Mouse (Mus musculus): Measurements from ENCODE around the gene Mmd2. TPM values are rescaled to one million over a fixed set of nuclear protein-coding genes. Genes with fewer than 3 reads are reported as not detected.

Mmd2 gene
- polyA plus RNA-seq, 1 experiment from 2014 or later = 0.55 TPM

DNA sequence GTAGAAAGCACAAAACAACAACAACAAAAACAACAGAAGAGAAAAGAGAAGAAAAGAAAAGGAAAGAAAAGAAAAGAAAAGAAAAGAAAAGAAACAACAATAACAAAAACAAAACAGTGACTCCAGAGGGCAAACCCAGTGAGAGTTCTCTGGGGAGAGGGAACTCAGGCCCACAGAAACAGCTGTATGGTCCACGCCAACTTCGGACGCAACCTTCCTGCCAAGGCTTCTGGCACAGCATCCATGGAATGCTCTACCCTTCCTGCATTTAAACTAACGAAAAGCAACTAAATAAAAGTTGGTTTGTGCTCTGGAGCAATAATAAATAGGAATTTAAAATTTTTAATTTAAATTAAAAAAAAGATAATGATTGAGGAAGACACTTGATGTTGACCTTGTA, 51.9 kb downstream of the Mmd2 start:
- no peak overlapping the region for H3K4me3 ChIP-seq (ENCODE audit: low read length)
- no peak for ATAC-seq (ENCODE audit: low read depth)
- no peaks in the 10 kb centered on the region for H3K27me3 ChIP-seq (ENCODE audit: control insufficient read depth, insufficient read depth, low read depth, low read length)
- no peak overlapping the region for H3K4me2 ChIP-seq (ENCODE audit: low read depth, low read length)
- H3K36me3 ChIP-seq (ENCODE audit: control insufficient read depth, insufficient read depth, low read length) = no peaks in the 10 kb centered on the region
- H3K9me3 ChIP-seq (ENCODE audit: control insufficient read depth, low read length) = no peaks in the 10 kb centered on the region
- 87% methylated on average over 4 of the region's 4 CpGs for WGBS
- no peak overlapping the region for H3K27ac ChIP-seq (ENCODE audit: low read length)
- H3K4me1 ChIP-seq (replicated peaks; ENCODE audit: control insufficient read depth, insufficient read depth, low read length) = no peaks in the 10 kb centered on the region
- no peak overlapping the region for H3K9ac ChIP-seq (ENCODE audit: low read length)

DNA sequence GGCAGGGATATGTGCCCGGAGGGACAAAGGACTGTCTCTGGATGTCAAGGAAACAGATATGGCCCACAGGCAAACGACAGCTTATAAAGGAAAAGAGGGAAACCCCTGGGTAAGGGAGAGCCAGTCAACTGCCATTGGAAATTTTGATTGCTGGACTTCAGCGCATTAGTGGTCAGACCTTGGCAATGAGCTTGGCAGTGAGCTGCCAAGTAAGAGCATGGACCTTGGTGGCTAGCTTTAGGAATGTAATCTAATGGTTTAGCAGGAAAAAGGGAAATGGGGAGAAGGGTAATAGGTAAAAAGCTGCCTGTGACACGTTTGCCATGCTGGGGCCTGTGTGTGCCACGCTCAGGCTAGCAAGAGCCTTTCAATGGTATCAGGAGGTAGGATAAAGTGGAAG, 52.7 kb downstream of the Mmd2 start:
- 67% methylated on average over 5 of the region's 5 CpGs for WGBS
- H3K27me3 ChIP-seq (ENCODE audit: control insufficient read depth, insufficient read depth, low read depth, low read length) = no peaks in the 10 kb centered on the region
- H3K4me2 ChIP-seq (ENCODE audit: low read depth, low read length) = no peak overlapping the region
- no peaks in the 10 kb centered on the region for H3K36me3 ChIP-seq (ENCODE audit: control insufficient read depth, insufficient read depth, low read length)
- H3K4me3 ChIP-seq (ENCODE audit: low read length) = no peak overlapping the region
- H3K9me3 ChIP-seq (ENCODE audit: control insufficient read depth, low read length) = no peaks in the 10 kb centered on the region
- H3K4me1 ChIP-seq (replicated peaks; ENCODE audit: control insufficient read depth, insufficient read depth, low read length) = 0 out of 2 replicates have a peak, but pooled peaks cover 1% of the 10 kb centered on the region
- no peak overlapping the region for H3K9ac ChIP-seq (ENCODE audit: low read length)
- H3K27ac ChIP-seq (ENCODE audit: low read length) = no peak overlapping the region
- no peak for ATAC-seq (ENCODE audit: low read depth)

DNA sequence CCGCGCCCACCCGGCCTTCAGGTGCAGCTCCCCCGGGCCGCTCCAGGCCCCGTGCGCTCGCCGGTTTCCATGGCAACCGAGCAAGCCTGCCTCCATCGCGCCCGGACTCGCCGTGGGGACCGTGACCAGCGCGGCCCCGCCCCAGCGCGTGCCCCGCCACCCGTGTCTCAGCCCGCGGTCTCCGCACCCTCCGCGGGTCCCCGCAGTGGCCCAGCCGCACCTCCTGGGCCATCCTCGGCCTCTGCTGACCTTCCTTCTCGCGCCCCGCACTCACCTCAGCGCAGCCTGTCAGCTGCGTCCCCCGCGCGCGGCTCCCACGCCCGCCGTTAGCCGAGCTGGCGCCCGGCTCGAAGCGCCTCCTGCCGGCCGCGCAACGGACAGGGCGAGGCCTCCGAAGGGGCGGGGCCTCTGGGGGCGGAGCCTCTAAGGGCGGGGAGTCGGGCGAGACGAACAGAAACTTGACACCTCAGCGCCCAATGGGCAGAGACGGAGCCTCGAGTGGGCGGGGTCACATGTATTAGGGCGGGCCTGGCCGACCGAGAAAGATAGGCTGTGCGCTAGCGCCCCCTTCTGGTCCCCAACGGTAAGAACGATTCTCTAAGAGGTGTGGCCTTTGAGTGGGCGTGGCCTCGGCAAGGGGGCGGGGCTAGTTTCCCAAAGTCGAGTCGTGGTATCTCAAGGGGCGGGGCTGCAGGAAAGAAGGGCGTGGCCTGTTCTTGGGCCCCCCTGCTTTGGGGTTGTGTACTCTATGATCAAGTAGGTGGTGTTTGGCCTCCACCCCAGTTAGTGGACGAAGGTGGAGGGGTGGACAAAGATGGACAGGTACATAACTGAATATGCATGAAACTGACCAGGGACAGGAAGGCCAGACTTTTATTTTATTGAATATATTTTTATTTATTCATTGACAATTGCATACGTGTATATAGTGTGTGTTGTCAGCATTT, 57.6 kb downstream of the Mmd2 start, which contains the start of gene Radil:
Radil (minus strand) TSS at position 393 of the 947 bp plus-strand sequence.
- Histone ChIP-seq H3K27me3 (ENCODE audit: control insufficient read depth, insufficient read depth, low read depth, low read length) (no peaks in the 10 kb centered on the region), H3K9me3 (ENCODE audit: control insufficient read depth, low read length) (no peaks in the 10 kb centered on the region), H3K4me1 (replicated peaks; ENCODE audit: control insufficient read depth, insufficient read depth, low read length) (peaks cover 21% of the 10 kb centered on the region), H3K9ac (ENCODE audit: low read length) (peak within 1 kb of the TSS; percentile 61), H3K4me3 (ENCODE audit: low read length) (peak within 1 kb of the TSS; percentile 59), H3K27ac (ENCODE audit: low read length) (no peak within 1 kb of the TSS), H3K36me3 (ENCODE audit: control insufficient read depth, insufficient read depth, low read length) (no peaks in the 10 kb centered on the region), H3K4me2 (ENCODE audit: low read depth, low read length) (peak within 1 kb of the TSS; percentile 97)
- ATAC-seq (ENCODE audit: low read depth) = peak; percentile 97
- whole genome bisulfite sequencing = 2% methylated on average over 76 of the region's 80 CpGs

DNA sequence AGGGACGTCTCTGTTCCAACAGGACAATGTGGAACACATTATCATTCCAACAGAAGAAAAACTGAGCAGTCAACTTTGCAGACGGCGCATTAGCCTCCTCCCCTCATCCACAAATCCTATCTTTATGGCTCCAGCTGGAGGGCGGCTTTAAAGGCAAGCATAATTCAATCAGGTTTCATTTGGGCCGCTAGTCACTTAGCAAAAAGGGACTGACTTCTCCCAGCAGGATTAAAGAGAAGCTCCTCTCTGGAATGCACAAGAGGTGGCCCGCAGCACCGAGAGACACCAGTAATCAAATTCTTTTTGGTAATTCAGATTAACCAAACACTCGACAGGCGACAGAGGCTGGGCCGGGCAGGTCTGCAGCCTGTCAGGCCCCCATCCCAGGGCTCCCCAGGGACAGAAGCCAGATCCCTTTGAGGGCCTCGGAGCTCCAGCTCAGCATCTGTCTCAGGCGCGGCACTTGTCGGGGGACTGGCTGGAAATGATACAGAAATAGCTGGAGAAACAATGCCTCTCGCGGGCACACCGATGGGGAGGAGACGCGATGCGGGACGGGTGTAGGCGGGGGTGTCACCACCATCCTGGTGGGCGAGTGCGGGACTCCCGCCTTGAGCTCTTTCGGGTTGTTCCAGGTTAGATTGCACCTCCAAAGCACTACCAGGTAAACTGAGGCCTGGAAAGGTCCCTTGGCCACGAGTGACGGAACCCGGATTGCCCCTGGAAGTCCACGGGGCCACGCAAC, 58.5 kb downstream of the Mmd2 start:
- H3K9me3 ChIP-seq (ENCODE audit: control insufficient read depth, low read length) = no peaks in the 10 kb centered on the region
- H3K4me2 ChIP-seq (ENCODE audit: low read depth, low read length) = peak overlapping the region; percentile 97
- peak overlapping the region; percentile 59 for H3K4me3 ChIP-seq (ENCODE audit: low read length)
- WGBS = 4% methylated on average over 31 of the region's 31 CpGs
- no peak overlapping the region for H3K27ac ChIP-seq (ENCODE audit: low read length)
- peak overlapping the region; percentile 61 for H3K9ac ChIP-seq (ENCODE audit: low read length)
- peaks cover 21% of the 10 kb centered on the region for H3K4me1 ChIP-seq (replicated peaks; ENCODE audit: control insufficient read depth, insufficient read depth, low read length)
- no peaks in the 10 kb centered on the region for H3K36me3 ChIP-seq (ENCODE audit: control insufficient read depth, insufficient read depth, low read length)
- peak; percentile 8; the same call in 1 of the 2 replicates for ATAC-seq (ENCODE audit: low read depth)
- H3K27me3 ChIP-seq (ENCODE audit: control insufficient read depth, insufficient read depth, low read depth, low read length) = no peaks in the 10 kb centered on the region

DNA sequence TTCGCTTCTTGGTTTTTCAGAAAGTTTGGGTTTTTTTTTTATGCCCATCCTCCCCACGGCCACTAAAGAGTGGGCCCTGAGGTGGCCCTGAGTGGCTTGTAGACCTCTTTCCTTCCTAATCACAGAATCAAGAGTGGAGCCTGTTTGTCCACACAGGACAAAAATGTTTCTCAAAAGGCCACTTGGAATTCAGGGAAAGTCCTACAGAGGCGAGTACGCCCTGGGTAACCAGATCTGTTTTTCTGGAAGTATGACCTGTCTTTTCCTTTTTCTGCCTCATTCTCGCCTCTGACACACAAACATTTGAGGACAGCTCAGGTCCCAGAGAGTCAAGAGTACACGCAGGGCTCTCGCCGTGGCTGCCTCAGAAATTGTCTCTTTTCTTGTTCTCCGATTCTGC, 59.2 kb downstream of the Mmd2 start:
- Histone ChIP-seq H3K27ac (ENCODE audit: low read length) (no peak overlapping the region), H3K4me1 (replicated peaks; ENCODE audit: control insufficient read depth, insufficient read depth, low read length) (peaks cover 24% of the 10 kb centered on the region), H3K4me2 (ENCODE audit: low read depth, low read length) (peak overlapping the region; percentile 13; the same call in 1 of the 2 replicates), H3K9me3 (ENCODE audit: control insufficient read depth, low read length) (no peaks in the 10 kb centered on the region), H3K9ac (ENCODE audit: low read length) (no peak overlapping the region), H3K36me3 (ENCODE audit: control insufficient read depth, insufficient read depth, low read length) (no peaks in the 10 kb centered on the region), H3K27me3 (ENCODE audit: control insufficient read depth, insufficient read depth, low read depth, low read length) (no peaks in the 10 kb centered on the region), H3K4me3 (ENCODE audit: low read length) (no peak overlapping the region)
- ATAC-seq (ENCODE audit: low read depth) = no peak
- 45% methylated on average over 9 of the region's 9 CpGs for WGBS

DNA sequence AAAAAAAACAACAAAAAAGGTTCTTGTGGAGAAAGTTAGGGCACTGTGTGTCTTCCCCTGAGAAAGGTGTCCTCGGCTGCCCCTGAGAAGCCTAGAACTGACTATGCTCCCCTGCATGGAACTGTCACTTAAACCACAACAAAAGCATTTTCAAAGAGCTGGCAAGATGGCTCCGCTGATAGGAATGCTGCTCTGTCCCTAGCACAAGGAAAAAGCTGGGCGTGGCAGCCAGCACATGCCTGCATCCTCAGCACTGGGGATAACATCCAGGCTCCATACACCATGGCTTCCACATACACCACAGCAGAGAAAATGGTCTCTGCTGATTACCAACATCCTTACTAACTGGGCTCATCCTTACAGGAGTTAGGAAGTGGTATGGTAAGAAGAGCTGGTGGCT, 61.5 kb downstream of the Mmd2 start:
- WGBS = 85% methylated on average over 3 of the region's 3 CpGs
- no peaks in the 10 kb centered on the region for H3K36me3 ChIP-seq (ENCODE audit: control insufficient read depth, insufficient read depth, low read length)
- no peaks in the 10 kb centered on the region for H3K9me3 ChIP-seq (ENCODE audit: control insufficient read depth, low read length)
- H3K9ac ChIP-seq (ENCODE audit: low read length) = no peak overlapping the region
- no peak overlapping the region for H3K27ac ChIP-seq (ENCODE audit: low read length)
- no peak overlapping the region for H3K4me3 ChIP-seq (ENCODE audit: low read length)
- H3K27me3 ChIP-seq (ENCODE audit: control insufficient read depth, insufficient read depth, low read depth, low read length) = no peaks in the 10 kb centered on the region
- no peak overlapping the region for H3K4me2 ChIP-seq (ENCODE audit: low read depth, low read length)
- peaks cover 24% of the 10 kb centered on the region for H3K4me1 ChIP-seq (replicated peaks; ENCODE audit: control insufficient read depth, insufficient read depth, low read length)
- ATAC-seq (ENCODE audit: low read depth) = no peak

DNA sequence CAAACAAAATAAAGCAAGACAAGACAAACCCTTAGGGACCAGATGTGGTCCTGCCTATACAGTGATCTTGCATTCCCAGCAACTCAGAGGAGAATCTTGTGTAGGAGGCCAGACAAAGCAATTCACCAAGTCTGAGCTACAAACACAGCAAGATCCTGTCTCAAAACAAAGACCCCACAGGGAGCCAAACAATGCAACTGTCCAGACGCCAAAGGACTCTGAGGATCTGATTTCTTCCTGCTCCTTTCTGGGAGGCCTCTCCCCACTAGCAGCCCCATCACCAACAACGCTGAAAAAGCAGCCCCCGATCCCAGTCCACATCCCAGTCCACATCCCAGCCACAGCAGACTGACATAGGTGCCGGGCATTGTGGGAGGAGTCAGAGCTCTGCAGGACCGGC, 62.3 kb downstream of the Mmd2 start:
- no peak overlapping the region; the same call in 1 of the 2 replicates for H3K27ac ChIP-seq (ENCODE audit: low read length)
- H3K4me2 ChIP-seq (ENCODE audit: low read depth, low read length) = no peak overlapping the region
- no peak for ATAC-seq (ENCODE audit: low read depth)
- H3K9me3 ChIP-seq (ENCODE audit: control insufficient read depth, low read length) = no peaks in the 10 kb centered on the region
- H3K4me1 ChIP-seq (replicated peaks; ENCODE audit: control insufficient read depth, insufficient read depth, low read length) = peaks cover 24% of the 10 kb centered on the region
- 18% methylated on average over 5 of the region's 5 CpGs for whole genome bisulfite sequencing
- no peaks in the 10 kb centered on the region for H3K36me3 ChIP-seq (ENCODE audit: control insufficient read depth, insufficient read depth, low read length)
- H3K9ac ChIP-seq (ENCODE audit: low read length) = no peak overlapping the region
- H3K4me3 ChIP-seq (ENCODE audit: low read length) = no peak overlapping the region
- no peaks in the 10 kb centered on the region for H3K27me3 ChIP-seq (ENCODE audit: control insufficient read depth, insufficient read depth, low read depth, low read length)

DNA sequence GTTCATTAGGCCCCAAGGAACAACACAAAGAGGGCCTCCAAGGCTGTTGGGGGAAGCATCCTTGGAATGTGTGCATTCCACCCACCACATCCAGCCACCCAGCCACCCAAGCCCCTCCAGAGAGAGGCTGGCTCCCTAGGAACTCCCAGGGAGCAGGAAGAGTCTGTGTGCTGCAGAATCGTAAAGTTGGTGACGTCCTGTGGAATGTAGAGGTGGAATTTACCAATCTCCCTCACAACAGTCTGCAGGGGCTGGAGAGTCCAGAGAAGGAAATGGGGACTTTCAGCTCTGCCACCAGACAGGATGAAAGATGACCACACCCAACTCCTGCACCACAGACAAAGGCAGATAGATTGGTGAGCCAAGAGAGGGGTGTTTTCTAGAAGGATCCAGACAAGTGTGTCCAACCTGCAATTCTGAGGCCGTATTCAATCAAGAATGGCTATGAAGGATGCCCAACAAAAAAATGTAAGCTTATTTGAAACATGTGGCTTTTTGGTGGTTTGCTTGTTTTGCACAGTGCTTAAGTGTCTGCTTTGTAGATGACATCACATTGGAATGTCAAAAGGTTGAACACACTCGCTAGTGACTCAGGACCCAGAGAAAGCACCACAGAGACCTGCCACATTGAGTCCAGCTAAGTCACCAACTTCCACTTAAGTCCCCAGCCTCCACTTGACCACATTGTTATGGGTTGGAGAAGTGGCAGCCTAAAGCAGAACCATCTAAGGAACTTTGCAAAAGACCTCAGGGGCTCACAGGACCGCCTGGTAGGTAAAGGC, 63.4 kb downstream of the Mmd2 start:
- no peak overlapping the region for H3K9ac ChIP-seq (ENCODE audit: low read length)
- 37% methylated on average over 5 of the region's 5 CpGs for WGBS
- no peaks in the 10 kb centered on the region for H3K27me3 ChIP-seq (ENCODE audit: control insufficient read depth, insufficient read depth, low read depth, low read length)
- no peaks in the 10 kb centered on the region for H3K36me3 ChIP-seq (ENCODE audit: control insufficient read depth, insufficient read depth, low read length)
- no peak overlapping the region for H3K4me3 ChIP-seq (ENCODE audit: low read length)
- H3K4me2 ChIP-seq (ENCODE audit: low read depth, low read length) = no peak overlapping the region
- peaks cover 16% of the 10 kb centered on the region for H3K4me1 ChIP-seq (replicated peaks; ENCODE audit: control insufficient read depth, insufficient read depth, low read length)
- H3K9me3 ChIP-seq (ENCODE audit: control insufficient read depth, low read length) = no peaks in the 10 kb centered on the region
- ATAC-seq (ENCODE audit: low read depth) = peak; percentile 52; the same call in 1 of the 2 replicates
- H3K27ac ChIP-seq (ENCODE audit: low read length) = peak overlapping the region; percentile 44; the same call in 1 of the 2 replicates

All from lung, embryonic 16.5 days (tissue).